Mouse (Mus musculus) liver, adult 2 months (tissue): ENCODE data around the gene Zbtb4. TPM values are rescaled to one million over a fixed set of nuclear protein-coding genes. Genes with fewer than 3 reads are reported as not detected.

Experiments used
- DNase-seq: peaks from one replicate; pipeline ENCODE4 v3.0.0-alpha.2; 2011; ENCODE audit warnings: low read depth, low spot score; ENCODE audit errors: extremely low read depth
- H3K27ac ChIP-seq: fragments of 200-500 bp; replicated peaks from 2 replicates; pipeline ENCODE4 v1.5.1; 2012; ENCODE audit warnings: low read depth, mild to moderate bottlenecking, control low read depth, inconsistent platforms, low read length; ENCODE audit not compliant: insufficient read depth
- H3K27me3 ChIP-seq: fragments of 200-500 bp; 2 replicates; pipeline ENCODE4 v1.6.1; 2012; ENCODE audit warnings: mild to moderate bottlenecking, moderate library complexity, low read length, inconsistent platforms; ENCODE audit not compliant: control insufficient read depth, insufficient read depth
- H3K36me3 ChIP-seq: fragments of 200-500 bp; 2 replicates; pipeline ENCODE4 v1.6.1; 2012; ENCODE audit warnings: low read length, inconsistent platforms; ENCODE audit not compliant: control insufficient read depth, insufficient read depth
- H3K4me1 ChIP-seq: fragments of 200-500 bp; 2 replicates; pipeline ENCODE4 v1.6.1; 2011; ENCODE audit warnings: low read length; ENCODE audit not compliant: control insufficient read depth, insufficient read depth
- H3K4me3 ChIP-seq: fragments of 200-500 bp; 2 replicates; pipeline ENCODE4 v1.5.1; 2011; ENCODE audit warnings: low read depth, mild to moderate bottlenecking, control low read depth, low read length, moderate library complexity; ENCODE audit not compliant: insufficient read depth
- H3K79me2 ChIP-seq: fragments of 200-500 bp; 2 replicates; pipeline ENCODE4 v1.6.1; 2012; ENCODE audit warnings: inconsistent platforms, mild to moderate bottlenecking, low read length, moderate library complexity; ENCODE audit not compliant: control insufficient read depth, insufficient read depth
- H3K9ac ChIP-seq: fragments of 200-500 bp; 2 replicates; pipeline ENCODE4 v1.6.1; 2012; ENCODE audit warnings: low read depth, mild to moderate bottlenecking, control low read depth, inconsistent platforms, low read length
- CTCF ChIP-seq: fragments of 200-500 bp; IDR thresholded peaks from 2 replicates; pipeline ENCODE4 v1.5.1; 2011; ENCODE audit warnings: low read depth, low read length, control low read depth
- POLR2A ChIP-seq: fragments of 200-500 bp; IDR thresholded peaks from 2 replicates; pipeline ENCODE4 v1.6.1; 2011; ENCODE audit warnings: low read length, control low read depth; ENCODE audit not compliant: insufficient read depth; ENCODE audit errors: extremely low read depth
- WGBS: fragments of 180-500 bp; shearing (Covaris S2); methylation state at CpG from one replicate; pipeline ENCODE4 v1.1.7; 2018; 5-methylcytosine and 5-hydroxymethylcytosine counted together
- polyA plus RNA-seq: library from polyadenylated mRNA; depleted of rRNA; stranded (reverse); fragments of >200 nt; gene quantifications from 2 replicates; pipeline ENCODE4 v1.2.3, GENCODE M21; 2012; rRNA removed
- total RNA-seq: library from RNA; depleted of rRNA; stranded (reverse); fragments of >200 nt; gene quantifications from 2 replicates; pipeline ENCODE4 v1.2.3, GENCODE M21; 2014; rRNA removed

Zbtb4 gene
- total and polyA plus RNA-seq, 2 experiments = 2.6 to 9.7 TPM

DNA sequence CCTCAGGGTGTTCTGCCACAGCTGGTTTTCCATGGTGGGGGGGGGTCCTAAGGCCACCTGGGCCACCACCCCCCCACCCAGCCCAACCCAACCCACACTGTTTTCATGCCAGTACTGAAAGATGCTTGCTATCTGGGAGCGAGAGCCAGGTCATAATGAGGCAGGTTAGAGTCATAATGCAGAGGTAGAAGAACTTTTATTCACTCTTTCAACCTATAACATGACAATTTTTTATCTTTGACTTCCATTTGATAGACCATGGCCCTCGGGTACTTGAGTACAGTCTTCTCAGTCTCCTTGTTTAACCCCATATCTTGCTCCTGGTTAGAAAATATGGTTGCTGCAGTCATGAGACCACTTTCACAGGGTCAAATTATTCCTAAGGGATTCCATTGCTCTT lies 52.7 kb downstream of the Zbtb4 start, which contains the start of gene Spem2:
Gene Spem2 (minus strand): TSS at position 101 of the 400 bp plus-strand sequence.
- H3K27ac ChIP-seq = no peak within 1 kb of the TSS
- no peak for DNase-seq
- H3K36me3 ChIP-seq = no peaks in the 10 kb centered on the region
- no peaks in the 10 kb centered on the region for H3K4me1 ChIP-seq
- no peak within 1 kb of the TSS for H3K4me3 ChIP-seq
- 75% methylated on average over 2 of the region's 2 CpGs for WGBS
- H3K79me2 ChIP-seq = no peaks in the 10 kb centered on the region
- H3K9ac ChIP-seq = no peak within 1 kb of the TSS
- no peaks in the 10 kb centered on the region for H3K27me3 ChIP-seq
- no peak for TF ChIP-seq POLR2A
- TF ChIP-seq CTCF = no peak

DNA sequence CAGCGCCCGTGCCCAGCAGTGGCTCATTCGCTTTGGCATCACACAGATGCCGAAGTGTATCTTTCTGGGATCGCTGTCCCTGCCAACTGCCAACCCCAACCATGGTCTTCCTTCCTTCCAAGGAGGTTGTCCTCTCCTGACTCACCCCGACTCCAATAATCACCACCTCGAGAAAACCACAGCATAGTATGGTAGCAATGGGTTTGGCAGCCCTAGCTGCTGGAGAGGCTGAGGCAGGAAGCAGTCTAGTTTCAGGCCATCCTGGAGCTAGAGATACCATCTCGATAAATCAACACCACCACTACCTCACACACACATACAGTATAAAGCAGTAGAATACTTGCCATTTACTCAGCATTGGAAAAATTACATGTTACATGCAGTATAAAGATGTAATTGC lies 53.2 kb downstream of the Zbtb4 start:
- TF ChIP-seq CTCF (no peak), POLR2A (no peak)
- no peak overlapping the region for H3K9ac ChIP-seq
- no peak overlapping the region for H3K4me3 ChIP-seq
- no peak overlapping the region for H3K27ac ChIP-seq
- H3K4me1 ChIP-seq = no peaks in the 10 kb centered on the region
- 89% methylated on average over 8 of the region's 8 CpGs for WGBS
- no peaks in the 10 kb centered on the region for H3K27me3 ChIP-seq
- DNase-seq = no peak
- H3K79me2 ChIP-seq = no peaks in the 10 kb centered on the region
- no peaks in the 10 kb centered on the region for H3K36me3 ChIP-seq

GRCm38 (mm10) chr11:69822080-69822479 lies 56.4 kb downstream of the Zbtb4 start, which contains the start of gene Spem1:
Gene Spem1, minus strand, starts transcription at chr11:69822180.
- no peak for TF ChIP-seq CTCF
- no peak for TF ChIP-seq POLR2A
- WGBS = 94% methylated on average over 3 of the region's 3 CpGs
- no peaks in the 10 kb centered on the region for H3K36me3 ChIP-seq
- no peaks in the 10 kb centered on the region for H3K4me1 ChIP-seq
- H3K27ac ChIP-seq = no peak within 1 kb of the TSS
- H3K4me3 ChIP-seq = no peak within 1 kb of the TSS
- no peaks in the 10 kb centered on the region for H3K79me2 ChIP-seq
- H3K9ac ChIP-seq = no peak within 1 kb of the TSS
- H3K27me3 ChIP-seq = 0 out of 2 replicates have a peak, but pooled peaks cover 2% of the 10 kb centered on the region
- no peak for DNase-seq

DNA sequence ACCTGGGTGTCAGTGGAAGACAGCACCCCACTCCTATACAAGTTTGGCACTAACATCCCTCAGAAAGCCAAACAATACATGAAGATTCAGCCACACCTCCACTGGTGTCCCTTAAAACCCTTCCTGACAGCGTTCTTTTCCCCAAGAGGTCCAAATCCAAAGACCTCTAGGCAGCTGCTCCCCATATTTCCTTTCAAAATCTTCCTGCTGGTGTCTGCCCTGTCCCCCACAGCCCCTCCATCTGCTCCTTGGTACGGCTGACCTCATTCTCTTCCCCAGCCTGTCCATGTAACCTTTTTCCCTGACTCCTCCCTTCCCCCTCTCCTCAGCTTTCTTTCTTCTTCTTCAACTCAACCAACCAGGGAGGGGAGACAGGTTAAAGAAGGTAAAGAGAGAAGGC lies 57.7 kb downstream of the Zbtb4 start:
- Histone ChIP-seq H3K4me1 (no peaks in the 10 kb centered on the region), H3K36me3 (no peaks in the 10 kb centered on the region), H3K27ac (no peak overlapping the region), H3K4me3 (no peak overlapping the region), H3K9ac (no peak overlapping the region), H3K27me3 (0 out of 2 replicates have a peak, but pooled peaks cover 2% of the 10 kb centered on the region), H3K79me2 (no peaks in the 10 kb centered on the region)
- DNase-seq = no peak
- WGBS = 79% methylated on average over 2 of the region's 2 CpGs
- TF ChIP-seq CTCF (no peak), POLR2A (no peak)

DNA sequence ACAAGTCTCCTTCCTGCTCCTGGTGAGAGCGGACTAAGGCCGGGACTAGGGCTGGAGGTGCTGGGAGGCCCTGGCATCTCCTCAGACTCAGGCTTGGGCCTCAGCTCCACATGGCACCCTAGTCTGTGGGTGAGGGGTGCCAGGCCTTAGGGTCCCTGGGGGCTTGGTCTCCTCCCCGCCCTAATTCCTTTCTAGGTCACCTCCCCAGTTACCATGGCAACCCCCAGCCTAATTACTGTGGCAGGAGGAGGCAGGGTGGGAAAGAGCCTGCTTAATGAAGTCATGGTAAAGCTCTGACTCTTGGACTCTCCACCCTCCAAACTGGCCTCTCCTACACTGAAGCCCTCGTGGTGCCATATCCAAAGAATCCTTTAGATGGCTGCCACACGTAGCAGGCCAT lies 63.1 kb downstream of the Zbtb4 start:
- 89% methylated on average over 5 of the region's 5 CpGs for WGBS

DNA sequence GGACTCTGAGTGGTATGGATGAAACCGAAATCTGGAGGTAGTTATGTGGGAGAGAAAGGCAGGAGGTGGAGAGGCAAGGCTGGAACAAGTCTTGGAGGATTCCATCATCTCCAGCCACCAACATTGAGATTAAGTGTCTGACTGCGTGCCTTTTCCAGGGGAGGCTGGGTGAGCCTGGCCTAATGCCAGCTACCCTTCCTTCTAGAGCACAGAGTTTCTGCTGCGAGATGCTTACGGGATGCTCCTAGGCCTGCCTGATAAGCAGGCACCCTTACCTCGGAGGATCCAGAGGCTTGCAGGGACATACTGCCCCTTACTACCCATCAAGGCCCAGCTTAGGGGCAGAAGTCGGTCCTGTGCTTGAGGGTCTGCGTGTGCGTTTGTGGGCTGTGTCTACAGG lies 67.8 kb downstream of the Zbtb4 start:
- H3K4me3 ChIP-seq = no peak overlapping the region
- TF ChIP-seq POLR2A (no peak), CTCF (no peak)
- no peak overlapping the region for H3K27ac ChIP-seq
- no peaks in the 10 kb centered on the region for H3K4me1 ChIP-seq
- no peaks in the 10 kb centered on the region for H3K79me2 ChIP-seq
- H3K27me3 ChIP-seq = 0 out of 2 replicates have a peak, but pooled peaks cover 3% of the 10 kb centered on the region
- 72% methylated on average over 8 of the region's 8 CpGs for WGBS
- no peak for DNase-seq
- no peaks in the 10 kb centered on the region for H3K36me3 ChIP-seq
- H3K9ac ChIP-seq = no peak overlapping the region

More for the DNA sequence above, 63.1 kb downstream of the Zbtb4 start:
- Histone ChIP-seq H3K36me3 (no peaks in the 10 kb centered on the region), H3K4me3 (no peak overlapping the region), H3K9ac (no peak overlapping the region), H3K4me1 (no peaks in the 10 kb centered on the region), H3K27ac (no peak overlapping the region), H3K27me3 (0 out of 2 replicates have a peak, but pooled peaks cover 4% of the 10 kb centered on the region), H3K79me2 (no peaks in the 10 kb centered on the region)
- no peak for DNase-seq
- TF ChIP-seq POLR2A (no peak), CTCF (no peak)

Other genes starting within 250 kb of the Zbtb4 start
Only the 30 nearest of the 44 such genes appear.
- gene Shbg, start 148.0 kb upstream of the Zbtb4 start, total RNA-seq = not detected in 2 replicates
- 0.18 TPM in 1 of 2 replicates, not detected in the other for gene Shbg, start 148.0 kb upstream of the Zbtb4 start, polyA plus RNA-seq
- 12.3 and 19.4 TPM in 2 replicates for gene Sat2, start 143.9 kb upstream of the Zbtb4 start, total RNA-seq
- gene Sat2, start 143.9 kb upstream of the Zbtb4 start, polyA plus RNA-seq = 10.8 and 12.8 TPM in 2 replicates
- 18.1 and 19.9 TPM in 2 replicates for gene Fxr2, start 132.9 kb upstream of the Zbtb4 start, total RNA-seq
- gene Fxr2, start 132.9 kb upstream of the Zbtb4 start, polyA plus RNA-seq = 24.2 and 33.9 TPM in 2 replicates
- gene Sox15, start 110.6 kb upstream of the Zbtb4 start, total RNA-seq = not detected in 2 replicates
- gene Sox15, start 110.6 kb upstream of the Zbtb4 start, polyA plus RNA-seq = 0.21 TPM in 1 of 2 replicates, not detected in the other
- 49.9 and 53.5 TPM in 2 replicates for gene Mpdu1, start 103.3 kb upstream of the Zbtb4 start, total RNA-seq
- gene Mpdu1, start 103.3 kb upstream of the Zbtb4 start, polyA plus RNA-seq = 100 and 115 TPM in 2 replicates
- gene Cd68, start 99.8 kb upstream of the Zbtb4 start, total RNA-seq = 4.5 and 6.0 TPM in 2 replicates
- gene Cd68, start 99.8 kb upstream of the Zbtb4 start, polyA plus RNA-seq = 6.1 and 14.8 TPM in 2 replicates
- 370 and 386 TPM in 2 replicates for gene Eif4a1, start 93.5 kb upstream of the Zbtb4 start, total RNA-seq
- 184 and 221 TPM in 2 replicates for gene Eif4a1, start 93.5 kb upstream of the Zbtb4 start, polyA plus RNA-seq
- gene Senp3, start 83.8 kb upstream of the Zbtb4 start, total RNA-seq = 26.2 and 31.9 TPM in 2 replicates
- 17.5 and 25.8 TPM in 2 replicates for gene Senp3, start 83.8 kb upstream of the Zbtb4 start, polyA plus RNA-seq
- 1.0 and 1.4 TPM in 2 replicates for gene Tnfsf13, start 80.1 kb upstream of the Zbtb4 start, total RNA-seq
- 0.58 and 1.1 TPM in 2 replicates for gene Tnfsf13, start 80.1 kb upstream of the Zbtb4 start, polyA plus RNA-seq
- gene Tnfsf12, start 70.1 kb upstream of the Zbtb4 start, total RNA-seq = 2.6 and 3.0 TPM in 2 replicates
- 9.5 and 18.0 TPM in 2 replicates for gene Tnfsf12, start 70.1 kb upstream of the Zbtb4 start, polyA plus RNA-seq
- 2.5 and 3.4 TPM in 2 replicates for gene Tnfsfm13, start 69.8 kb upstream of the Zbtb4 start, total RNA-seq
- gene Tnfsfm13, start 69.8 kb upstream of the Zbtb4 start, polyA plus RNA-seq = 2.6 and 3.6 TPM in 2 replicates
- 10.0 and 12.6 TPM in 2 replicates for gene Polr2a, start 7.3 kb upstream of the Zbtb4 start, total RNA-seq
- 9.9 and 10.6 TPM in 2 replicates for gene Polr2a, start 7.3 kb upstream of the Zbtb4 start, polyA plus RNA-seq
- not detected in 2 replicates for gene Slc35g3, start 3.9 kb upstream of the Zbtb4 start, total RNA-seq
- gene Slc35g3, start 3.9 kb upstream of the Zbtb4 start, polyA plus RNA-seq = not detected in 2 replicates
- gene Chrnb1, start 30.0 kb downstream of the Zbtb4 start, total RNA-seq = 0.46 and 0.54 TPM in 2 replicates
- 0.28 and 0.35 TPM in 2 replicates for gene Chrnb1, start 30.0 kb downstream of the Zbtb4 start, polyA plus RNA-seq
- gene Fgf11, start 35.9 kb downstream of the Zbtb4 start, total RNA-seq = 0.18 and 0.20 TPM in 2 replicates
- gene Fgf11, start 35.9 kb downstream of the Zbtb4 start, polyA plus RNA-seq = 0.33 and 0.34 TPM in 2 replicates
- 2.3 and 2.4 TPM in 2 replicates for gene Tmem102, start 39.7 kb downstream of the Zbtb4 start, total RNA-seq
- 13.5 and 15.7 TPM in 2 replicates for gene Tmem102, start 39.7 kb downstream of the Zbtb4 start, polyA plus RNA-seq
- not detected in 2 replicates for gene Gm39566, start 49.4 kb downstream of the Zbtb4 start, total RNA-seq
- gene Gm39566, start 49.4 kb downstream of the Zbtb4 start, polyA plus RNA-seq = not detected in 2 replicates
- not detected in 2 replicates for gene Spem2, start 52.6 kb downstream of the Zbtb4 start, total RNA-seq
- gene Spem2, start 52.6 kb downstream of the Zbtb4 start, polyA plus RNA-seq = not detected in 2 replicates
- gene Spem1, start 56.3 kb downstream of the Zbtb4 start, total RNA-seq = not detected in 2 replicates
- 0.09 TPM in 1 of 2 replicates, not detected in the other for gene Spem1, start 56.3 kb downstream of the Zbtb4 start, polyA plus RNA-seq
- gene Nlgn2, start 71.9 kb downstream of the Zbtb4 start, total RNA-seq = 0.18 and 0.34 TPM in 2 replicates
- 0.93 and 1.9 TPM in 2 replicates for gene Nlgn2, start 71.9 kb downstream of the Zbtb4 start, polyA plus RNA-seq
- gene Tmem256, start 72.6 kb downstream of the Zbtb4 start, total RNA-seq = 326 and 353 TPM in 2 replicates
- gene Tmem256, start 72.6 kb downstream of the Zbtb4 start, polyA plus RNA-seq = 284 and 370 TPM in 2 replicates
- 1.5 and 2.6 TPM in 2 replicates for gene Plscr3, start 80.5 kb downstream of the Zbtb4 start, total RNA-seq
- gene Plscr3, start 80.5 kb downstream of the Zbtb4 start, polyA plus RNA-seq = 18.5 and 19.3 TPM in 2 replicates
- 0.07 and 0.18 TPM in 2 replicates for gene Tnk1, start 92.8 kb downstream of the Zbtb4 start, total RNA-seq
- 0.17 TPM in 2 replicates for gene Tnk1, start 92.8 kb downstream of the Zbtb4 start, polyA plus RNA-seq
- not detected in 2 replicates for gene Tmem95, start 112.1 kb downstream of the Zbtb4 start, total RNA-seq
- not detected in 2 replicates for gene Tmem95, start 112.1 kb downstream of the Zbtb4 start, polyA plus RNA-seq
- 0.65 and 1.0 TPM in 2 replicates for gene Kctd11, start 115.5 kb downstream of the Zbtb4 start, total RNA-seq
- gene Kctd11, start 115.5 kb downstream of the Zbtb4 start, polyA plus RNA-seq = 0.68 and 1.6 TPM in 2 replicates
- gene Acap1, start 129.6 kb downstream of the Zbtb4 start, total RNA-seq = 1.2 and 1.9 TPM in 2 replicates
- gene Acap1, start 129.6 kb downstream of the Zbtb4 start, polyA plus RNA-seq = 2.3 and 3.3 TPM in 2 replicates
- 0.13 and 0.18 TPM in 2 replicates for gene 2810408A11Rik, start 135.1 kb downstream of the Zbtb4 start, total RNA-seq
- gene 2810408A11Rik, start 135.1 kb downstream of the Zbtb4 start, polyA plus RNA-seq = 0.06 and 0.11 TPM in 2 replicates
- 10.1 and 14.0 TPM in 2 replicates for gene Neurl4, start 135.2 kb downstream of the Zbtb4 start, total RNA-seq
- gene Neurl4, start 135.2 kb downstream of the Zbtb4 start, polyA plus RNA-seq = 12.6 and 20.7 TPM in 2 replicates
- gene Gps2, start 148.0 kb downstream of the Zbtb4 start, total RNA-seq = 7.0 and 8.5 TPM in 2 replicates
- 32.3 and 41.0 TPM in 2 replicates for gene Gps2, start 148.0 kb downstream of the Zbtb4 start, polyA plus RNA-seq
- 321 and 404 TPM in 2 replicates for gene Eif5a, start 156.0 kb downstream of the Zbtb4 start, total RNA-seq
- gene Eif5a, start 156.0 kb downstream of the Zbtb4 start, polyA plus RNA-seq = 374 and 408 TPM in 2 replicates